Mouse (Mus musculus): ENCODE data around the gene Slc22a12. TPM values are rescaled to one million over a fixed set of nuclear protein-coding genes. Genes with fewer than 3 reads are reported as not detected.

Slc22a12 gene
- total RNA-seq, 2 experiments from 2014 or later: not detected

DNA sequence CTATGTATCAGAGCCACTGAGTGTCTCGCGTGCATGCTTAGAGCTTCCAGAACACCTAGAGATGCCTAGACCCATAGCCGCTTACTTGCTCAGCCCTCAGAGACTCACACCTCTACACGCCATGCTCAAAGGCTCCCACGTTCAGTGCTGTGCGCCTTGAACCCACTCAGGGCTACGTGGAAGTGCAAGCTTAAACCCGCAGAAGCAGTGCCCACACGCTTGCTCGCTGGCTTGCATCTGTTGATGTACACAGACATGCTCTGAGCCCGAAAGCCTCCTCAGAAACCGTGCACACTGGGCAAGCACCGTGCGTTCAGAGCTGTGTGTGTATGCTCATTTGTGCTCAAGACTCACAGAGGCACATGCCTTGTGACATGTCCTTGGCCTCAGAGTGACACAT lies 20.5 kb downstream of the Slc22a12 start:
- no peak for ATAC-seq (replicated peaks; ENCODE audit: low FRiP score, poor library complexity, severe bottlenecking)

DNA sequence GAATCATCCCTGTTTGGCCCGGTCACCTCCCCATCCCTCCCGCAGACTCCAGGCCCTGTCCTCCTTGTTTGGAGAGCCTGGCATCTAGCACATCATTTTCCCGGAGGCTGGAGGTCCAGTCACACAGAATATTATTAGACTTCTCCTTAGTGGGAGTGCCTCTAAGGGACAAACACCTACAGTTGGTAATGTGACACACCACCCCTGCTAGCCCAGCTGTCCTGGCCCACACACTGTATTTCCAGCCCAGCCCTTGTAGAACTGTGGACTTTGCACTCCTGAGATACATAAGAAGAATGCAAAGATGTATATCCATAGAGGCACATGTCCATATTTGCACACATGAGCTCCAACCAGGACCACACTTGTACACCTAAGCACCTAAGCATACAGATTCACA lies 21.2 kb downstream of the Slc22a12 start:
- no peak for ATAC-seq (replicated peaks; ENCODE audit: low FRiP score, poor library complexity, severe bottlenecking)

DNA sequence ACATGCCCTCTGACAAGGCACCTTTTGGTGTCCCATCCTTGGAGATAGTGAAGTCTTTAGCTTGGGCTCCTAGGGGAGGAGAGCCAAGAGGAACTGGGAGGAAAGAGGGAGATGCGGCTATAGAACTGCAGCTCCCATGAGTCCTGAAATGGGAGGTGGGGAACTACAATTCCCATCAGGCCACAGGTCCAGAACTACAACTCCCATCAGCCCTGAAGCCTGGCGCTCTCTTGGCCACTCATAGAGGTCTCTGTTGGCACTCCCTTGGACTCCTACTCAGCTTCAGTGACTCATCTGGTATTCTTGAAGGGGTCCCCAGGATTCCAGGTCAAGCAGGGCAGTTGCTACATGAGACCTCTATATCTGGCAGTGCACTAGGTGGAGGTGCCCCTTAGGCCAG lies 23.3 kb downstream of the Slc22a12 start:
- no peak for ATAC-seq (replicated peaks; ENCODE audit: low FRiP score, poor library complexity, severe bottlenecking)

DNA sequence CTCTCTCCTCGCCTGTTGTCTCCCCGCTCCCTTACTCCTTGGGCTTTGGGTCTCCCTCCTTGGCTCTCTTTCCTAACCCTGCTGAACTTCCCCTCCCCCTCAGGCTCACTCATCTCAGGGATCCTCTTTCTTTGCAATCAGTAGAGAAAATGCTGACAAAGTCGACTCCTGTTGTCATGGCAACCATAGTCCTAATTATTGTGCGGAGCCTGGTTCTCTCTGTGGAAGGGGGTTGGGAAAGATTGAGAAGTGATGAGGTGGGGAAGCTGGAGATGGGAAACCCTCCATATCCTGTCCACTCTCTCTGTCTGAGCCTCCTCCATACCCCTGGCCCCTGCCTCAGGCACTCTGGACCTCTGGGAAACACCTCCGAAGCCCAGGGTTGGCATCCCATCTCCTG lies 24.2 kb downstream of the Slc22a12 start:
- ATAC-seq (replicated peaks; ENCODE audit: low FRiP score, poor library complexity, severe bottlenecking): no peak

DNA sequence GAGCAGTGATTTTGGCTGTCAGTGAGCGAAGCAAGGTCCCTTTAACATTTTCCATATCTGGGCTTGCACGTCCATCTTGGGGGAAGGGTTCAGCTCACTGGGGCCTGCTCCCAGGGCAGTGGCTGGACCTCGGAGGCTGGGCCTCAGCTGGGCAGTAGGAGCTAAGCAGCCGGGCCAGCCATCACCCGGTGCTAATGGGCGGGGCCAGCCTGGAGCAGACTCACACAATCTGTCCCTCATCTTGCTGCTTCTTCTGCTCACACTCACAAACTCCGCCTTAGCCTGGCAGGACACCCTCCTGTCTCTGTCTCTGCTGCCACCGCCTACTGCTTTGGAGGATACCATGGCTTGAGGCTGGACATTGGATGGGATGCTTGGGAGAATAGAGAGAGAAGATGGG lies 26.7 kb downstream of the Slc22a12 start:
- ATAC-seq (replicated peaks; ENCODE audit: low FRiP score, poor library complexity, severe bottlenecking): no peak

DNA sequence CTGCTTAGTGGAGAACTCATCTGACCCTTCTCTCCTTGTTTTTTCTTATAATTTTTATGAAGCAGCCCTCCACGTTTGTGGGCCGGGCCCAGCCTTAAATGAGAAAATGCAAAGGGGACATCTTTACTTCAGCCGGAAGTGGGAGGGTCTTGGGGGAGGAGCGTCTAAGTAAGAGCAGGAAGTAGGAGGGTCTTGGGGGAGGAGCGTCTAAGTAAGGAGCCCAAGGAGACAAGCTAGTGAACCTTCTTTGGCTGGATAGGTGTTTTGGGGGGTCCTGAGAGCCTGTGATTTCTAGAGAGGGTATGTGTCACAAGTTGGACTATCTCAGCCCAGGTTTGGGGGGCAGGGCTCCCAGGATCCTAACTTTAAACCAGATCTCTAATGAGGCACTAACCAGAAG lies 27.4 kb downstream of the Slc22a12 start:
- ATAC-seq (replicated peaks; ENCODE audit: low FRiP score, poor library complexity, severe bottlenecking): no peak

DNA sequence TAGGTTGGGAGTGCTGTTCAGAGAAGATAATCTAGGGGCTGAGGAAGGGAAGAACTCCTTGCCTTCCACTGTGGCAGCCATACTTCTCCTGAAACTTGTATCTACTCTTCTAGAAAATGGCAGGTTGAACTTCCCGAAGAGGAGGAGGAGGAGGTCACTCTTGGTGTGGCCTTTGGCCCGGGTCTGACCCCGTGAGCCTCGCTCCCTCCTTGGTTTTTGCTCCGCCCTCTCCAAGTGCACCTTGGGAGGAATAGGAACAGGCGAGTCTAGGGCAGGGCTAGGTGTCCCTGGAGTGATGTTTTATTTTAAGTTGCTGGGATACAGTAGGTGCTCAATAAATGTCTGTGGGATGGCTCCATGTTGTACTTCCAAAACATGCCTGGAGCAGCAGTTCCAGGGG lies 27.9 kb downstream of the Slc22a12 start:
- ATAC-seq (replicated peaks; ENCODE audit: low FRiP score, poor library complexity, severe bottlenecking): no peak

DNA sequence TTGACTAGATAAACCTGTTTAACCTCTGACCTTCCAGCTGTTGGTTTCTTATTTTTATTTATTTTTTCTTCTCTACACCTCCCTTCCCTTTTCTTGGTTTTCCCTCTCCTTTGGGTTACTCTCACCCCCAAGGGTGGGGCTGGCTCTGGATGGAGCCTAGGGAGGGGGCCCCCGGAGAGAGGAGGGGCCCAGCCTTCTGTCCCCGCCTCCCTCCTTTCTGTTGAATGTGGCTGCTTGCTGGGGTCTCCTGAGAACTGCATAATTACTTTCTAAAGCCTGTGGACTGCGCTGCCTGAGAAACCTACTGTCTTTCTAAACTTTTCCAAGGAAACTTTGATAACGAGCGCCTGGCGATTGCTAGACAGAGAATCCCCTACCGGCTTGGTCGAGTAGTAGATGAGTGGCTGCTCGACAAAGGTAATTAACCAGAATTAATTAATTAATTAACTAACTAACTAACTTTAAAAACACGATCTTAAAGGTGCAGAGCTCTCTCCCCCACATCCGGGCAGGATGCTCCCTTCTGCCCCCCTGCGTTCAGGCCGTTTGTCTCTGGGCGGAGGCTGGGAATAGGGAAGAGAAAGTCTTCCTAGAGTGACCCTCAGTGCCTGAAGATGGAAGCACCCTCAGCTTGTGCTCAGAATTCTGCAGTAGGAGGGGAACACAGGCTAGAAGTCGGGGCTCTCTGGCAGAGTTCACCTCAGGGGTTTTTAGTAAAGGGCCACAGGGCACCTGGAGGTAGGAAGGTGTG lies 29.3 kb downstream of the Slc22a12 start:
- ATAC-seq (replicated peaks; ENCODE audit: low FRiP score, poor library complexity, severe bottlenecking): no peak

DNA sequence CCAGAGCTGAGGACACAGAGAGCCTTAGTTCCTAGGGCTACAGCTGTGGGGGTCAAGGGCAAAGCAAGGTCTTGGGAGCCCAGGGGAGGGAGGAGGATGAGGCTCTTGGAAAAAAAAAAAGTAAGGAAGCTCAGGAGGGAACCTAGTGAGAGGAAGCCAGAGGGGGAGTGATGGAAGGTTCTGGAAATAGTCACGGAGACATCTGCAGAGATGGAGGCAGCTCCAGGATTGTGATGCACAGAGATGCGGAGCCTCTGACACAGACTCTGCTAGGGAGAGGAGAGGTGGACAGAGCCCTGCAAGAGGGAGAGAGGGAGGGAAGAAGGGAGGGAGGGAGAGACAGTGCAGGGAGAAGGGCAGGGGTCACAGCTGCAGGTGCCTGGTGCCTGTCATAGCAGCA lies 32.3 kb downstream of the Slc22a12 start:
- no peak for ATAC-seq (replicated peaks; ENCODE audit: low FRiP score, poor library complexity, severe bottlenecking)

DNA sequence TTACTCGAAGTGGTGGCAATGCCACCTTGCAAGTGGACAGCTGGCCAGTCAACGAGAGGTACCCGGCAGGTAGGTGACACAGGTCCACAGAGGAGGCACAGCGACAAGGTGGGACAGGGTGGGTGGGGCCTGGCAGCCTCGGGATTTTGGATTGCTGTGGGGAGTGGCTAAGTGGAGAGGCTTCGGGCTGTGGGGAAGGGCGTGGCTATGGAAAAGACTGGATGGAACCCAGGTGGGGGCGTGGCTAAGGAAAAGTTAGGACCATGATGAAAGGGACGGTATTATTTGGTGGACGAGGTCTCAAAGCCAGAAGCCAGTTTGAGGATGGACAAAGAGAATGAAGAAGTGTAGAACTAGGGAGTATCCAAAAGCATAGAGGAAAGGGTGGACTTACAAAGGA lies 33.0 kb downstream of the Slc22a12 start:
- no peak for ATAC-seq (replicated peaks; ENCODE audit: low FRiP score, poor library complexity, severe bottlenecking)

DNA sequence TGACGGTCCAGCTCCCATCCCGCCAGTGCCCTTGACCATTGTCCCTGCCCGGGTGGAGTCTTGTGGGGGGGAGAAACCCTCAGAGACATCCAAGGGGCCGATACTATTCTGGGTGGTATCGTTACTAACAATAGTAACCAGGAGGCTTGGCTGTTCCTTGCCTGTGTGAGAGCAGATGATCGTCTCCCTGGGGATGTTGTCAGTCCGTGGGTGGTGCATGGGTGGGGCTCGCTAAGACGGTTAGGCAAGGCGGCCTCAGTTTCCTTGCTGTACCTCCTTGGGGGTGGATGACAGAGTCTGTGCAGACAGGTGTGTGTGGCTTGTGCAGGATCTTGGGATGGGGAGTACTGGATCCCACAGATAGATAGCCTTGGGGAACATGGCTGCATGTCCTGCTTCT lies 35.4 kb downstream of the Slc22a12 start:
- no peak for ATAC-seq (replicated peaks; ENCODE audit: low FRiP score, poor library complexity, severe bottlenecking)

DNA sequence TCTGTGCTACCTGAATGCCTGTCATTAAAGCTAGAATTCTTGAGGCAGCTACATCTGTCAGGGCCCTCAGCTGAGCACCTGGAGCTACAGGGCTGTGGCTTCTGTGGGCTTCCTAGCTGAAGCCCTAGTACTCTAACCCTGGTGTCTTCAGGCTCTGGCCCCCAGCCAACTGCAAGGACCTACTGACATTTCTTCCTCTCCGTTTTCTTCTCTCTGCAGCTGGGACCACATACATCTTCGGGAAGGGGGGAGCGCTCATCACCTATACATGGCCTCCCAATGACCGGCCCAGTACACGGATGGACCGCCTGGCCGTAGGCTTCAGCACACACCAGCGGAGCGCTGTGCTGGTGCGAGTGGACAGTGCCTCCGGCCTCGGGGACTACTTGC lies 38.2 kb downstream of the Slc22a12 start:
- no peak for ATAC-seq (replicated peaks; ENCODE audit: low FRiP score, poor library complexity, severe bottlenecking)

DNA sequence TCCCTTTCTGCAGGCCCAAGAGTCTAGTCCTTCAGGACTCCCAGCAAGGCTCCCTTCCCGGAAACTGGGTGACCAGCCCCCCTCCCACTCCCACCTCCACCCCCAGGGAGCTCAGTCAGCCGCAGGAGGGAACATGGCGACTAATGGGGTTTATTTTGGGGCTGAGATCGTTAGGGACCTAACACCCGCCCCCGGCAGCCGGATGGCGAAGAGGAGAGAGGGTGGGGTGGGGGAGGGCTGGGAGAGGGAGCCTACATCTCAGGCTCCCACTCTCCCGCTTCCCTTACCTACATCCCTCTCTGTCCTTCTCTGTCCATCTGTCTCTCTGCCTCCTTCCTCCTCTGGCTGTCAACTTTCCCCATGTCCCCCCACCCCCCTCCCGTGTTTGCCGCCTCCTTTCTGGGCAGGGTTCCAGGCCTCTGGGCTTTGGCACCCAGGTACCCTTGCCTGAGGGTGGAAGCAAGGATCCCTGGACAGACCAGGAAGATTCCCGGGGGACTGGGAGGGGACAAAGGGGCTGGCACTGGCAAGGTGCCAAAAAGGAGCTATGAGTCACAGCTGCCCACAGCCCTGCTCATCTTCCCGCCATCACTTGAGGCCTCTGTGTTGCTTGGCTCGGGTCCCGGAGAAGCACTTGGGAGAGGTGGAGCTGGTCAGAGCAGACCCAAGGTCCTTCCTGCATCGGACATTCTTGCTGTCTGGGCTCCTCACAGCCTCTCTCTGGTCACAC lies 38.7 kb downstream of the Slc22a12 start:
- ATAC-seq (replicated peaks; ENCODE audit: low FRiP score, poor library complexity, severe bottlenecking): no peak

DNA sequence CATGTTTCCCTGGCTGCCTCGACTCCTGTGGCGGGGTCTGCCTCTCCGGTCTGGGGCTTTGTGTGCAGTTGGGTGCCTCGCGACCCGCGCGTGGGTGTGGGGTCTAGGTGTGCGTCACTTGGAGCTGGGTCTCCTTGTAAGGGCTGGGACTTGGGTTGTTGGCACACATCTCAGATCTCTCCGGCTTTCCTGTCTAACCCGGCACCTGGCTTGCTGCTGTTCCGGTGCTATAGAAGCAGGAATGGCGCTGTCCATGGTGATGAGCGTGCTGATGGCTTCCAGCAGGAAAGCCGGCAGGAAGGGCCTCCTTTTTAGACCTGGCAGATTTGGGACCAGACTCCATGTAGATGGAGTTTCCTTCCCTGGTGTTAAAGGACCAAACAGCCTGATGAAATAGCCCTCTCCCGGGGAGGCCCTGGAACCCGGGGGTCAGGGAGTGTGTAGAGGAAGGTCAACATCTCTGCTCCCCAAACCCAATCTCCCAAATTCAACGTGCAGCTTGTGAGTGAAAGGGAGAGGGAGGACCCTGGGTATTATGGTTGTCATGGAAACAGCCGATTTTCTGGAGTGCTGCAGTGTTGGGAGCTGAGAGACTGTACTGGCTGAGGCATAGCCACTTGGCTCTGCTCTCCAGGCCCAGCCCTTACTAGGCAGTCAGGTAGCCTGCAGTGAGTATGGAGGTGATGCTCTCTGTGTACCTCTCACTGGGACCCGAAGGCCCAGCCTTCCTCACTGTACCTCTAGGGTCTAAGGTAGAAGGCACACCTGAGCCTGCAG lies 40.1 kb downstream of the Slc22a12 start:
- ATAC-seq (replicated peaks; ENCODE audit: low FRiP score, poor library complexity, severe bottlenecking): no peak

DNA sequence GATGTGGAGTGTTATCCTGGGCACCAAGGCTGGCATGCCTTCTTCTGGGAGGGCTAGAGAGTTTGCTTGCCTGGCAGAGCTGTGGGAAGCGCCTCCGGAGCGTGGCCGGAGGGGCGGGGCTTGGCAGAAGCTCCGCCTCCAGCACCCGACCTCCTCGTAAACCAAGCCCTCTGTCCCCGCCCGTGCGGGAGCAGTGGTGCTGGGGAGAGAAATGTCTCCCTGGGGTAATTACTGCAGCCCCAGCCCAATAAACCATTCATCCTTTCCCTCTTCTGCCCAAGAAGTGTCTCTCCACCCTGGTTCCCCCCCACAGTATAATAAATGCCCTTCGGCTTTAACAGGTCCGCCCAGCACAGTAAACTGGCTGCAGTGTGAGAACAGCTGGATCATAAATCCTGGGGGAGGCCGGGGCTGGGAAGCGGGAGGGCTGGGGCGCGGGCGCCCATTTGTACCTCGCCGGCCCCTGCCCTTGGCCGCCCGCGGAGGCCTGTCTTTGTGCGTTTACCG lies 40.7 kb downstream of the Slc22a12 start:
- no peak for ATAC-seq (replicated peaks; ENCODE audit: low FRiP score, poor library complexity, severe bottlenecking)

DNA sequence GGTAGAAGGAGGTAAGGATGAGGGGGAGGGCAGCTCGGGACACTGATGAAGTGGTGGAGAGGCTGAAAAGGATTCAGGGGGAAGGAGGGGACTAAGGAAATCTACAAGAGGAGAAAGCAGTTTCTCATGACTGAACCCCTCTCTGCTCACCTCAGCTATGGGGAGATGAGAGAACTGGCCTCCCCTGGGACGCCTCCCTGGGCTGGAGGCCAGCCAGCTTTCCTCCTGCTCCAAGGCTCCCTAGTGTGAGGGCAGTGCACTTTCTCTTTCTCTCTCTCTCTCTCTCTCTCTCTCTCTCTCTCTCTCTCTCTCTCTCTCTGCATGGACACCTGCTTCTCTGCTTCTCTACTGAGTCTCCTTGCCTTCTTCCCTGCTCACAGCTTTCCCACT lies 42.2 kb downstream of the Slc22a12 start:
- ATAC-seq (replicated peaks; ENCODE audit: low FRiP score, poor library complexity, severe bottlenecking): no peak

DNA sequence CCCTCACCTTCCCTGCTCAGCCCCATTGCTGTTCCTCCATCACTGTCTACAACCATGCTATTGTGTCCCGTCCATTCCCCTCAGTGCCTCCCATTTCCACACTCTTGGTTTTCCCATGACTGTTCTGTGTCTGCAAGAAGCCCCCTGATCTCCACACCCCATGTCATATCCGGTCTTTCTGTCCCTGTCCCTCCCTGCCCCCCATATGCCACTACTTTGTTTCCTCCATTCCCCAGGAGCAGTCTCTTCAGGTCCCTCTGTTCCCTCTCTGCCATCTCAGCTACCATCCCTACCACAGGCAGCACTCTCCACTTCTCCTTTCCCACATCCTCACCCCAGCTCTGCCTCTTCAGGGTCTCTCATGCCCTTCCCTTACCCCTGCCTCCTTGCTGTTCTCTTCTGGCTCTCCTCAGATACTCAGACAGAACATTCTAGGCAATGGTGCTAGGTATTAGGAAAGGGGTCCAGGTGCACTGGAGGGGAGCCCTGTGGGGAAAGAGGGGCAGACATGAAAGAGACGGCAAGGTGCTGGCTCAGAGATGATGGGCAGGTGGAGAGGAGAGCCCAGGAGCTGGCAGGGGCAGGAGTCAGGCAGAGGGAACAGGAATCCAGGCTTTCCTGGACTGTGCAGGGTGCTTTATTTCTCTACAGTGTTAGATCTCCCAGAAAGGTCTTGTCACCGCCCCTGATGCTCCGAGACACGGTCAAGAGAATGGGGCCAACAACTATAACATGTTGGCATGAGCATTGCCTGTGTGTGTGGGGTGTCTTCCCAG lies 42.8 kb downstream of the Slc22a12 start:
- ATAC-seq (replicated peaks; ENCODE audit: low FRiP score, poor library complexity, severe bottlenecking): no peak

DNA sequence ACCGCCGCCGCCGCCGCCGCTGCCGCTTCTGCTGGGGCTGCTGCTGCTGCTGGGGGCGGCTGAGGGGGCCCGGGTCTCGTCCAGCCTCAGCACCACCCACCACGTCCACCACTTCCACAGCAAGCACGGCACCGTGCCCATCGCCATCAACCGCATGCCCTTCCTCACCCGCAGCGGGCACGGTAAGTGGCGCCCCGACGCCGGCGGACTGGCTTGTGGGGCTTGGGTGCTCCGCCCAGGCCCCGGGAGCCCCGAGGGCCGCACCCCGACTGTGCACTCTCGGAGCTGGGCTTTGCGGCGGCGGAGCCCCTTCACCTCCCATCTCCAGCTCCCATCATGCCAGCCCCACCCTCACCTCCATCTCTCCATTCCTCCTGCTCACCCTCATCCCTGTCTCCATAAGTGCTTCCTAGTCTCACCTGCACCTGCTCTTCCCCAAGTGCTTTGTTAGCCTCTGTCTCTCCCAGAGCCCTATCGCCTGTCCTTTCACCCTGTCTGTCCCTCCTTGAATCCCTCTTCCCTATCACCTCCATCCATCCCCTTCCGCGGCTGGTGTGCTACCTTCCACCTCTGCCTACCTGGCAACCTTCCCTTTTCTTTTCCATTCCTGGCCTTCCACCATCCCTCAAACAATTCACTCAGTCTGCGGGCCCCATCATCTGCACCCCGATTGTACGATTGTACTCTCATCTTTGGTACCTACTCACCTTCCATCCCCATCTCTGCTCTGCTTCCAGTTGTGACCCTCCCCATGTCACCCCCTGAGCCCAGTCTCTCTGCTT lies 44.3 kb downstream of the Slc22a12 start:
- no peak for ATAC-seq (replicated peaks; ENCODE audit: low FRiP score, poor library complexity, severe bottlenecking)

DNA sequence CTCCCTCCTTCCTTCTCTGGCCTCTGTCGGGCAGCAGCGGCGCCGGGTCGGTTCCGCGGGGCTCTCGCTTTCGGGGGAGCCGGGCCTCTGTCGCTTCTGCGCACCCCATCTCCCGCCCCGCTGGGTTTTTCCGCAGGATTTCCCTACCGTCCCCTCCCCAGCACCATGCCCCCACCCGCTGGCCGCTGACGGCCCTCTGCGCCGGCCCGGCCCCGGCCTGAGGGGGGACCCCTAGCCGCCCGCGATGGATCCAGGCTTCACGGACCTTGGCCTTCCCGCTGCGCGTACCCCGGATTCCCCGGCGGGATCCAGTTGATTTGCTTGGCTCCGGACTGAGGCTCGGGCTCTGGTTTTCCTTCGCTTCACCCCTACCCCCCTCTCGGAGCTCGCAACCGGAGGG lies 45.0 kb downstream of the Slc22a12 start:
- ATAC-seq (replicated peaks; ENCODE audit: low FRiP score, poor library complexity, severe bottlenecking): no peak
